Mouse (Mus musculus): ENCODE measurements around the gene Tex28.
"Not testable (repeated sequence)": the region's sequence is repeated elsewhere in the genome, so short reads cannot be mapped to it uniquely, and the experiment has no call there.

Gene Tex28

GRCm38 (mm10) chrX:74167738-74168137, at the start of gene Tex28:
Gene Tex28 (minus strand): TSS chrX:74167838.
- no peak for DNase-seq

DNA sequence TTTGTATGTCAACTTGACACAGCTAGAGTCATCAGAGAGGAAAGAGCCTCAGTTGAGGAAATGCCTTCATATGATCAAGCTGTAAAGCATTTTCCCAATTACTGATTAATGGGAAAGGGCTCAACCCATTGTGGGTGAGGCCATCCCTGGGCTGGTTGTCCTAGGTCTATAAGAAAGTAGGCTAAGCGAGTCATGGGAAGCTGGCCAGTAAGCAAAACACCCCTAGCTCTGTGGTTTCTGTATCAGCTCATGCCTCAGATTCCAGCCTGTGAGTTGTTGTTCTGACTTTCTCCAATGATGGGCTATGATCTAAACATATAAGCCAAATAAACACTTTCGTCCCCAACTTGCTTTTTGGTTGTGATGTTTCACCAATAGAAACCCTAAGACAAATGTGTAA, 35.9 kb upstream of the Tex28 start:
- DNase-seq: no peak

- DNase-seq: no peak
These were observed 9.3 kb upstream of the Tex28 start, which contains the start of gene Tktl1 for GRCm38 (mm10) chrX:74176959-74177358. Gene Tktl1 (plus strand): TSS chrX:74177259.

- not testable (repeated sequence) for DNase-seq
These were observed 32.4 kb downstream of the Tex28 start, which contains the start of gene Mecp2 for GRCm38 (mm10) chrX:74135263-74135662. Gene Mecp2 (minus strand): TSS chrX:74135363.

DNA sequence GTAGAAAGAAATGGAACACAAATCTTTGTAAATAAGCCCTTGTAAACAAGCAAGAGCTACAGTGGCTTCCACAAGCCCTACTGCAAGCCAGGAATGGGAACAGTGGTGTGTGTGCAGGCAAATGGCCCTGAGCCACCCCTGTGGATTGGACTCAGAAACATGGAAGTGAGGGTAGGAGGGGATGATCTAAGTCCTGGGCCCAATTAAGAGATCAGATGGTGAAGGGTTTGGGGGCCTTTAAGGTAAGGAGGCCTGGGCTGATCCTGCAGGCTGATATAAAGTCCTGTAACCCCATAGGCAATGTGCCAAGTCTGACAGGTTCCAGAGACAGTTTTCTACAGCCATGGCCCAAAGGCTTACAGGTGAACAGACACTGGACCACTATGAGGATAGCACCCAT, 40.5 kb downstream of the Tex28 start, which contains the start of gene Opn1mw:
TSS of gene Opn1mw (plus strand) at position 301 of the 400 bp plus-strand sequence.
- DNase-seq: no peak

GRCm38 (mm10) chrX:74124975-74125374, 42.7 kb downstream of the Tex28 start:
- peak; percentile 60 for DNase-seq

- peak; percentile 73 for DNase-seq
These were observed 52.1 kb downstream of the Tex28 start for GRCm38 (mm10) chrX:74115511-74115910.

DNA sequence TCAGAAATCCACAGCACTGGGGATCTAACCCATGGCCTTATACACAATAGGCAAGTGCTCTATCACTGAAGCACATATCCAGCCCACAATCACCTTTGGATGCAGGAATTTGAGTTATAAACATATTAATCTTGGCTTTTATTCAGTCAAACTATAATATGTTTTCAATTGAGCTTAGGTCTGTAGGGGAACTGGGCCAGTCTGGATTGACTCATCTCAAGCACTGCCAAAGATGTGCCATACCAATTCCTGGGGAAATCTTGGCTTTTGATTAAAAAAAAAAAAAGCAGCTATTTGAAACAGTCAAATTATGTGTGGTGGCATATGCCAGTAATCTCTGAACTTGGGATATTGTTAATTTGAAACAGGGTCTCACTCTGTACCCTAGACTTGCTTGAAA, 53.6 kb downstream of the Tex28 start:
- no peak for DNase-seq

DNA sequence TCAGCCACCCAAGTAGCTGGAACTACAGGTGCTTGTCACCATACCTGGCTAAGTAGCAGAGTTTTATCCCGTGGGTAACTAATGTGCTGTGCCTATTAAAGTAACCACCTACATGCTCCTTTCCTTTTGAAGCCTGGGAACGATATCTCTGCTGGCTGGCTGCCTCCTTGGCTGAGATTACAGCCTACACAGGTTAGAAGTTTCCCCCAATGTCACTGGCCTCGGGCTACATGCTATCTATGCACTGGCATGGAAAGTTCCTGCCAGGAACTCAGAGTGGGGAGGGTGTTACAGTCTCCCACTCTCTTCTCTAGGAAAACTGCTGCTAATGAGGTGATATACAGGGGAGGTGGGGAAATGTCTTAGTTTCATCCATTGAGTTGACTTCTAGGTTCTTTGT, 58.9 kb downstream of the Tex28 start:
- no peak for DNase-seq

DNA sequence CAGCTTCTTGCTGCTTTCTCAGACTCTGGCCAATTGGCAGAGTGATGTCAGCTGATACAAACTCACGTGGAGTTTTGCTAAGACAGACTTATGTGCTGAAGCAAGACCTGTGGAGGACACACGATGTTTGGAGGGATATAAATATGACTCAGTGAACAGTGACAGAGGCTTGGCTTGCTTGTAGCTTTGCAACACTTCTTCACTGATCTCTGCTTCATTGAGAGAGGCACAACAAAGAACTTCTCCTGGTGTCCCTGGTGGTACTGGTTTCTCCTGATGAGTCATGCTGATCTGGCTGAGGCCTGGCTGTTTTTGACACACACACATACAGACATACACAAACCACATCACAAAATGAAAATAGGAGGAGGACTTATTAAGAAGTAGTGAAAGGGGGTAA, 61.7 kb downstream of the Tex28 start:
- DNase-seq: no peak

DNA sequence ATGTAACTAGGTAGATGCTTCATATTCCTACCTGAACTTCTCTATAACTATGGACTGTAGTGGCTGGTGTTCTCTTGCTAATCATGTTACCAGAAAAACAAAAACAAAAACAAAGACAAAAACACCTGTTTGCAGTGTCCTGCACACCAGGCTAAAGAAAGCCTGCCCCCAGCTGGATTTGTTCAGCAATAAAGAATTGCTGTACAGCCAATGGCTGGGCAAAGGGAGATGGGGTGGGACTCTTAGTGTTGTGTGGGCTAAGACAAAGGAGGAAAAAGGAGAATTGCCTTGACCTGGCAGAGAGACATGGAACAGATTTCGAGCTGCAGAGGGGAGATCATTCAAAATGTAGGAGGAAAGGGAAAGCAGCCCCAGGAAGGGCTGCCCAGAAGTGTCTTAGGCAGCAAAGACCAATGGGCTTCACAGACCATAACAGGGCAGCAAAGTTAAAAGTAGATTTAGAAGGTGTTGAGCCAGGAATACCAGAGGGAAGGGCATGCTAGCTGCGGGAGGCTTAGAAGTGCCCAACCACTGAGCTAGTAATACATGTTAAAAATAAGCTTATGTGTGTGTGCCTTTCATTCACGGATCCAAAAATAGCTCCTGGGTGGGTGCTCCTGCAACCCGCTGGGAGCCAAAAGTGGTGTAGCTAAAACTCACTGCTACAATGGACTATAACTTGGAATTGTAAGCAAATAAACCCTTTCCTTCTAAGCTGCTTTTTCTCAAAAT, 64.0 kb downstream of the Tex28 start:
- DNase-seq: no peak
